Mouse (Mus musculus) kidney, embryonic 14.5 days (tissue): Measurements from ENCODE around the gene Tagln. TPM values are rescaled to one million over a fixed set of nuclear protein-coding genes. Genes with fewer than 3 reads are reported as not detected.

Experiments
- ATAC-seq: fragments of 200-750 bp; cut with Nextera tagmentation; 2 replicates; pipeline ENCODE4 v1.8.0; 2017; ENCODE audit warnings: moderate number of reproducible peaks, mild to moderate bottlenecking, moderate TSS enrichment, moderate library complexity; ENCODE audit not compliant: low FRiP score, low TSS enrichment
- H3K27ac ChIP-seq: fragments of 300-500 bp; sonication (generic); 2 replicates; pipeline ENCODE4 v1.5.1; 2014; ENCODE audit warnings: low read depth, mild to moderate bottlenecking, low read length, moderate library complexity, mixed read lengths
- H3K27me3 ChIP-seq: fragments of 300-500 bp; sonication (generic); 2 replicates; pipeline ENCODE4 v1.6.1; 2014; ENCODE audit warnings: mild to moderate bottlenecking, low read length; ENCODE audit not compliant: control insufficient read depth, insufficient read depth
- H3K36me3 ChIP-seq: fragments of 300-500 bp; sonication (generic); 2 replicates; pipeline ENCODE4 v1.6.1; 2014; ENCODE audit warnings: low read length, mixed read lengths; ENCODE audit not compliant: control insufficient read depth, insufficient read depth
- H3K4me1 ChIP-seq: fragments of 300-500 bp; sonication (generic); 2 replicates; pipeline ENCODE4 v1.6.1; 2014; ENCODE audit warnings: low read length, mixed read lengths; ENCODE audit not compliant: control insufficient read depth, insufficient read depth
- H3K4me2 ChIP-seq: fragments of 300-500 bp; sonication (generic); replicated peaks from 2 replicates; pipeline ENCODE4 v1.6.1; 2014; ENCODE audit warnings: low read depth, mild to moderate bottlenecking, low read length
- H3K4me3 ChIP-seq: fragments of 300-500 bp; sonication (generic); 2 replicates; pipeline ENCODE4 v1.5.1; 2014; ENCODE audit warnings: mild to moderate bottlenecking, low read length
- H3K9ac ChIP-seq: fragments of 300-500 bp; sonication (generic); 2 replicates; pipeline ENCODE4 v1.6.1; 2014; ENCODE audit warnings: low read depth, mild to moderate bottlenecking, low read length, moderate library complexity
- H3K9me3 ChIP-seq: fragments of 300-500 bp; sonication (generic); 2 replicates; pipeline ENCODE4 v1.6.1; 2016; ENCODE audit warnings: low read length; ENCODE audit not compliant: control insufficient read depth
- WGBS: fragments of 180-500 bp; shearing (Covaris S2); extraction: QIAGEN DNeasy Blood & Tissue Kit; methylation state at CpG from one replicate; pipeline ENCODE4 v1.1.7; 2014; 5-methylcytosine and 5-hydroxymethylcytosine counted together
- polyA plus RNA-seq: library from polyadenylated mRNA; unstranded; fragments of >200 nt; fragmentation: Nextera tagmentation; extraction: Ambion mirVana; gene quantifications from 2 replicates; pipeline ENCODE4 v1.2.1, GENCODE M21; 2014

The Tagln gene
- polyA plus RNA-seq, 1 experiment from 2014 or later: 35.9 TPM

- Histone ChIP-seq H3K36me3 (peaks cover 77% of the 10 kb centered on the region), H3K4me3 (no peak overlapping the region), H3K4me1 (no peaks in the 10 kb centered on the region), H3K27me3 (no peaks in the 10 kb centered on the region), H3K9me3 (no peaks in the 10 kb centered on the region), H3K27ac (no peak overlapping the region), H3K9ac (no peak overlapping the region), H3K4me2 (no peak overlapping the region)
- 88% methylated on average over 16 of the region's 16 CpGs for WGBS
- no peak for ATAC-seq
These were observed 6.6 kb upstream of the Tagln start for GRCm38 (mm10) chr9:45942464-45942863.

DNA sequence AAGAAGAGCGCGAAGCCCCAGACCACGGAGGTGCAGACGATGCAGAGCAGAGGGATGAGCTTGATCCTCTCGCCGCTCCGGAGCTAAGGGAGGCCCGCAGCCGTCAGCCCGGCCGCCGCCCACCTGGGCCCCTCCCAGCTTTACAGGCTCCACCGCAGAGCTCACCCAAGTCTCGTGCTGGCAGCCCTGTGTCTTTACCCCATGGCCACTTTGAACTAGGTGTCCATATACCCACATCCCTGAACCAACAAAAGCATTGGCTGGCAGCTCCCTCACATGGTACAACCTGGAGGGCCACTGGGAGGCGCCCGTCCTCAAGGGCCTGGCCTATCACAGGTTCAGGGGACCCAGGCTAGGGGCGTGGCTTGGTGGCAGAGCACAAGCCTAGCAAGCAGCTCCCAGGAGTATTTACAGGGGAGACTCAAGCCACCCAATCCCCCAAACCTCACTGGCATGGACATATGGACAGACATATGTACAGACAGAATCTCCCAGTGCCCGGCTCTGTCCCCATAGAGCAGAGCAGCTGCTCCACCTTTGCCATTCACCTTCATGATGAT lies 5.6 kb upstream of the Tagln start:
- no peaks in the 10 kb centered on the region for H3K27me3 ChIP-seq
- no peak overlapping the region for H3K9ac ChIP-seq
- H3K36me3 ChIP-seq: peaks cover 68% of the 10 kb centered on the region
- H3K9me3 ChIP-seq: no peaks in the 10 kb centered on the region
- peaks cover 1% of the 10 kb centered on the region; the same call in 1 of the 2 replicates for H3K4me1 ChIP-seq
- WGBS: 65% methylated on average over 18 of the region's 18 CpGs
- no peak overlapping the region for H3K4me3 ChIP-seq
- no peak overlapping the region for H3K4me2 ChIP-seq
- no peak; the same call in 1 of the 2 replicates for ATAC-seq
- no peak overlapping the region for H3K27ac ChIP-seq

DNA sequence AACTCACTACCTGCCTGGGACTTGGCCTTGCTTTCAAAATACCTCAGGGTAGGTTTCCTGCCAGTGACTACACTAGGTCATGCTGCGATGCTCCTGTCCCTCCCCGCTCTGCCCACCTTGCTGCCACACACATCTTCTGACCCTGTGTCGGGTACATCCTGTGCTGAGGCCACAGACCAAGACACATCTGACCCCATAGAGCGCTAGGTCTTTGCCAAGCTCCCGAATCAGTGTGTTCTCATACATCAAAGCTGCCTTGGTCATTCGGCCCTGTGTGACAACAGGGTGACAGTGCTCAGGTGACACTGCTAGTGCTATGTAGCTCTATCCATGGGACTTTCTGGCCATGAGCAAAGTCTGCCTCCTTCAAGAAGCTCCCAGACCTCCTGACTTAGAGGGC lies 3.9 kb upstream of the Tagln start:
- no peak for ATAC-seq
- 84% methylated on average over 6 of the region's 6 CpGs for WGBS

DNA sequence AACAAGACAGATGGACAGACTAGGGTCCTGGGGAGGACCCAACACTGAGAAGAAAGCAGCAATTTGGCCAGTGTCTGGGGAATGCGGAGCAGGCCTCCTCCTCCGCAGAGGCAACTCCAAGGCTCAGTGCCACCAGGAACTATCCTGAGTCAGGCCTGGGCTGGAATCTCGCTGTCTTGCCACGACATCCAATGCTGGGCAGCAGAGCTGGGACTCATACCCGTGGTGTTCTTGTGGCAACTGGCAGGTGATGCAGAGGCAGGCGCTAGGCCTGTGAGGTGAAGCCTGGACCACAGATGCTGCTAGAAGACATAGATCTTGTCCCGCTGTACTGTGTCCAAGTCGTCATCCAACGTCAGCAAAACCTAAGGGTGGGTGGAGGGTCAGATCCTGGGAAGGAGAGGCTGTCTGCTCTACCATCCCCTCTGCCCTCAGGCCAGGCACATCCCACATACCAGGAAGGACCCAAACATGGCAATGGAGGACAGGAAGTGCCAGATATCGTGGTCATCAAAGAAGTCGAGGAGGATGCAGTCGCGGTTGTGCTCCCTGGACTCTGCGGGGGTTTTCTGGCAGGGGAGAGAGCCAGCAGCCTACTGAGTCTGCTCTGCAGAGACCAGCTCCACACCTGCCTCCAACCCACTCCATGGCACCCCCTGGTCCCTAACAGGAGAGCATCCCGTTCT lies 3.2 kb upstream of the Tagln start:
- Histone ChIP-seq H3K4me1 (peaks cover 5% of the 10 kb centered on the region; the same call in 1 of the 2 replicates), H3K27me3 (no peaks in the 10 kb centered on the region), H3K4me2 (no peak overlapping the region), H3K36me3 (peaks cover 51% of the 10 kb centered on the region), H3K27ac (no peak overlapping the region), H3K9ac (no peak overlapping the region), H3K4me3 (no peak overlapping the region), H3K9me3 (no peaks in the 10 kb centered on the region)
- WGBS: 80% methylated on average over 15 of the region's 15 CpGs
- ATAC-seq: no peak

More for the DNA sequence above, 3.9 kb upstream of the Tagln start:
- Histone ChIP-seq H3K9ac (no peak overlapping the region), H3K4me3 (no peak overlapping the region), H3K36me3 (peaks cover 57% of the 10 kb centered on the region), H3K27me3 (no peaks in the 10 kb centered on the region), H3K4me2 (no peak overlapping the region), H3K9me3 (no peaks in the 10 kb centered on the region), H3K4me1 (peaks cover 5% of the 10 kb centered on the region; the same call in 1 of the 2 replicates), H3K27ac (no peak overlapping the region)

DNA sequence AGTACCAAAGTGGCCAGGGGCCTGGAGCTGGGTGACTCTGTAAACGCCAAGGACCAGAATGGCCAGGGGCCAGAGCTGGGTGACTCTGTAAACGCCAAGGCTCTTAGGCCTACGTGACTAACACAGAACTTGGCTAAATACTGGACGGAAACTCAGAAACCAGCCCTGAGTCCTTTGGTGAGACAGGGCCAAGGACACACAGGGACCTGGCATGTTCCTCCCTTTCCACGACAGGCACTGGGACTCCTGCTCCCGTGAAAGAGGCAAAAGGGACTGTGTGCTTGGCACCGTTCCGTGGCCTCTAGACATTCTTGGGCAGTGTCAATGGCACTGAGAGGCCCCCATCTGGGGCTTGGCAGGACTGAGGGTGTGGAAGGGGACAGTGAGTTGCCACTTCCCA lies 2.2 kb upstream of the Tagln start:
- 93% methylated on average over 8 of the region's 8 CpGs for WGBS
- H3K27me3 ChIP-seq: no peaks in the 10 kb centered on the region
- no peak overlapping the region for H3K4me3 ChIP-seq
- no peak overlapping the region for H3K4me2 ChIP-seq
- H3K27ac ChIP-seq: no peak overlapping the region
- H3K9ac ChIP-seq: no peak overlapping the region
- H3K36me3 ChIP-seq: peaks cover 41% of the 10 kb centered on the region
- ATAC-seq: no peak
- no peaks in the 10 kb centered on the region for H3K9me3 ChIP-seq
- peaks cover 7% of the 10 kb centered on the region; the same call in 1 of the 2 replicates for H3K4me1 ChIP-seq

GRCm38 (mm10) chr9:45936883-45937282 lies 1.0 kb upstream of the Tagln start:
- H3K4me2 ChIP-seq: no peak overlapping the region
- no peaks in the 10 kb centered on the region for H3K27me3 ChIP-seq
- no peak overlapping the region for H3K9ac ChIP-seq
- no peaks in the 10 kb centered on the region for H3K9me3 ChIP-seq
- H3K4me3 ChIP-seq: no peak overlapping the region
- H3K27ac ChIP-seq: no peak overlapping the region
- 26% methylated on average over 3 of the region's 3 CpGs for WGBS
- peak; percentile 63; the same call in 1 of the 2 replicates for ATAC-seq
- H3K4me1 ChIP-seq: peaks cover 10% of the 10 kb centered on the region; the same call in 1 of the 2 replicates
- H3K36me3 ChIP-seq: peaks cover 28% of the 10 kb centered on the region

GRCm38 (mm10) chr9:45932571-45933415 lies 3.1 kb downstream of the Tagln start:
- H3K27me3 ChIP-seq: no peaks in the 10 kb centered on the region
- no peak overlapping the region for H3K4me3 ChIP-seq
- H3K36me3 ChIP-seq: peaks cover 27% of the 10 kb centered on the region
- H3K9ac ChIP-seq: no peak overlapping the region
- H3K4me2 ChIP-seq: no peak overlapping the region
- WGBS: 67% methylated on average over 11 of the region's 11 CpGs
- no peak overlapping the region for H3K27ac ChIP-seq
- no peak for ATAC-seq
- H3K9me3 ChIP-seq: no peaks in the 10 kb centered on the region
- peaks cover 10% of the 10 kb centered on the region; the same call in 1 of the 2 replicates for H3K4me1 ChIP-seq

DNA sequence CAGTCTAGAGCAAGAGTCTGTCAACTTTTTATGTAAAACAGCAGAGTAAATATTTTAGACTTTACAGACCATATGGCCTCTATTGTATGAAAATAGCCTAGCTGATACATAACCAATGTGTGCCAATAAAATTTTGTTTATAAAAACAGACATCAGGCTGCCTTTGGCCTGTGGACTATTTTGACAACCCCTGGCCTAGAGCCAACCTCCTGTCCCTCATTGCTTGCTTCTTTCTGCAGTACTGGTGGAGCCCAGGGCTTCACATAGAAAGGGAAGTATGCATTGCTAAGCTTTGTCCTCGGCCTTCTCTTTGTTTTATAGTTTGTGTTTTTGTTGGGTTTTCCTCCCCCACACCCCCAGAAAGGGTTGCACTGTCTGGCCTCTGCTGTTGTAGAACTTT lies 3.9 kb downstream of the Tagln start:
- H3K36me3 ChIP-seq: peaks cover 35% of the 10 kb centered on the region
- 27% methylated on average over 1 of the region's 1 CpGs for WGBS
- peaks cover 10% of the 10 kb centered on the region; the same call in 1 of the 2 replicates for H3K4me1 ChIP-seq
- H3K27ac ChIP-seq: no peak overlapping the region
- H3K9ac ChIP-seq: no peak overlapping the region
- no peak overlapping the region for H3K4me2 ChIP-seq
- H3K9me3 ChIP-seq: no peaks in the 10 kb centered on the region
- no peak for ATAC-seq
- no peaks in the 10 kb centered on the region for H3K27me3 ChIP-seq
- no peak overlapping the region for H3K4me3 ChIP-seq
